Mouse (Mus musculus) liver, postnatal 0 days (tissue): ENCODE measurements around the gene Srms.

Experiments used
- CTCF ChIP-seq: sonication (generic); IDR thresholded peaks from 2 replicates; pipeline ENCODE4 v1.5.1; 2016; ENCODE audit warnings: antibody characterized with exemption, low read depth
- EP300 ChIP-seq: IDR thresholded peaks from 2 replicates; pipeline ENCODE4 v1.6.1; 2016; ENCODE audit warnings: antibody characterized with exemption, low read depth, mild to moderate bottlenecking

- TF ChIP-seq CTCF (no peak), EP300 (no peak)
These were observed 6.0 kb upstream of the Srms start for GRCm38 (mm10) chr2:181218881-181219485.
